Mouse (Mus musculus) thymus, adult 2 months (tissue): ENCODE data around the gene Gm5475. TPM values are rescaled to one million over a fixed set of nuclear protein-coding genes. Genes with fewer than 3 reads are reported as not detected.

ENCODE experiments used
- DNase-seq: peaks from one replicate; pipeline ENCODE4 v3.0.0; 2021
- H3K27ac ChIP-seq: fragments of 200-500 bp; 2 replicates; pipeline ENCODE4 v1.5.1; 2012; ENCODE audit warnings: low read length, control low read depth; ENCODE audit not compliant: control insufficient read depth, insufficient read depth
- H3K27me3 ChIP-seq: fragments of 200-500 bp; 2 replicates; pipeline ENCODE4 v1.6.1; 2012; ENCODE audit warnings: mild to moderate bottlenecking, low read length, moderate library complexity, mixed read lengths; ENCODE audit not compliant: control insufficient read depth, insufficient read depth
- H3K36me3 ChIP-seq: fragments of 200-500 bp; 2 replicates; pipeline ENCODE4 v1.6.1; 2012; ENCODE audit warnings: mild to moderate bottlenecking, low read length, moderate library complexity; ENCODE audit not compliant: control insufficient read depth, insufficient read depth
- H3K4me1 ChIP-seq: fragments of 200-500 bp; replicated peaks from 2 replicates; pipeline ENCODE4 v1.6.1; 2012; ENCODE audit warnings: low read length; ENCODE audit not compliant: control insufficient read depth, insufficient read depth
- H3K4me3 ChIP-seq: fragments of 200-500 bp; 2 replicates; pipeline ENCODE4 v1.5.1; 2012; ENCODE audit warnings: mild to moderate bottlenecking, low read length, control low read depth, moderate library complexity; ENCODE audit not compliant: control insufficient read depth, insufficient read depth
- CTCF ChIP-seq: fragments of 200-500 bp; IDR thresholded peaks from 2 replicates; pipeline ENCODE4 v1.5.1; 2012; ENCODE audit warnings: mild to moderate bottlenecking, control low read depth, low read length, moderate library complexity, borderline replicate concordance; ENCODE audit not compliant: control insufficient read depth, poor library complexity, insufficient read depth; ENCODE audit errors: extremely low read depth
- POLR2A ChIP-seq: fragments of 200-500 bp; IDR thresholded peaks from 2 replicates; pipeline ENCODE4 v1.6.1; 2012; ENCODE audit warnings: mild to moderate bottlenecking, low read length, control low read depth, moderate library complexity; ENCODE audit not compliant: control insufficient read depth, poor library complexity, insufficient read depth; ENCODE audit errors: extremely low read depth
- WGBS: fragments of 180-500 bp; shearing (Covaris S2); methylation state at CpG from one replicate; pipeline ENCODE4 v1.1.7; 2018; 5-methylcytosine and 5-hydroxymethylcytosine counted together
- polyA plus RNA-seq: library from polyadenylated mRNA; depleted of rRNA; stranded (reverse); fragments of >200 nt; gene quantifications from 2 replicates; pipeline ENCODE4 v1.2.3, GENCODE M21; 2012

Gm5475 gene
- polyA plus RNA-seq, 1 experiment: 0.05 TPM

DNA sequence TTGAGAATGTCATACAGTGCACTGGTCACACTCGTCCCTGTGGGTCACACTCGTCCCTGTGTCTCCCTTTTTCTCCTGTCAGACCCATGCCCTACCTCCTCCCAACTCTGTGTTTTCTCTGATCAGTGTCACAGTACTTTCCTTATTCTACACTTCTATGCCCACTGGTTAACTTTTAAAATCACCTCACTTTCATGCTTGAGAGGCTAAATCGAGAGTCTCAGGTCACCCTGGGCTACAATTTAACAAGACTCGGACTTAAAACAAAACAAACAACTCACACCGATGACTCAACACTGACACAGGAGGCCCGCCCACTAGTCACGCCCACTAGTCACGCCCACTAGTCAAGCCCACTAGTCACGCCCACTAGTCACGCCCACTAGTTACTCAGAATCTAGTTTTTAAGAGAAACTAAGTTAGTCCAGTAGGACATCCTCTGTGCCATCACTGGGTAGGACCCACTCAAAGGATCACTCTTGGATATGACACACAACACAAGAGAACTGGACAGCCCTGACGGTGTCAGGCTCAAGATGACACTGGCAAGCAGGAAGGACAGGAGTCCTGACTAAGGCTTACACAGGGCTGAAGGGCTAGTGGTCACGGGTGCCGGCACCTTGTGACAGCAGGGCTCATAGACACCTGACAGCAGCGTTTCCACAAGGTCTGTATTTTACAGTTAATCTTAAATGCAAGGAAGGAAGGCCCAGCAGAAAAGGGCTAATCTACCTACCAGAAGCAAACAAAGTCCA lies 10.9 kb upstream of the Gm5475 start:
- H3K4me3 ChIP-seq: no peak overlapping the region
- 88% methylated on average over 14 of the region's 14 CpGs for WGBS
- DNase-seq: no peak

GRCm38 (mm10) chr15:100411731-100412130 lies 10.2 kb upstream of the Gm5475 start:
- H3K4me3 ChIP-seq: no peak overlapping the region
- WGBS: 96% methylated on average over 5 of the region's 5 CpGs
- TF ChIP-seq POLR2A: no peak
- TF ChIP-seq CTCF: no peak
- H3K27me3 ChIP-seq: no peaks in the 10 kb centered on the region
- peaks cover 5% of the 10 kb centered on the region; the same call in 1 of the 2 replicates for H3K36me3 ChIP-seq
- no peak for DNase-seq
- H3K27ac ChIP-seq: no peak overlapping the region
- H3K4me1 ChIP-seq: peaks cover 25% of the 10 kb centered on the region

More for the DNA sequence above, 10.9 kb upstream of the Gm5475 start:
- peaks cover 5% of the 10 kb centered on the region; the same call in 1 of the 2 replicates for H3K36me3 ChIP-seq
- TF ChIP-seq CTCF (no peak), POLR2A (no peak)
- H3K27ac ChIP-seq: no peak overlapping the region
- no peaks in the 10 kb centered on the region for H3K27me3 ChIP-seq
- H3K4me1 ChIP-seq: peaks cover 21% of the 10 kb centered on the region

DNA sequence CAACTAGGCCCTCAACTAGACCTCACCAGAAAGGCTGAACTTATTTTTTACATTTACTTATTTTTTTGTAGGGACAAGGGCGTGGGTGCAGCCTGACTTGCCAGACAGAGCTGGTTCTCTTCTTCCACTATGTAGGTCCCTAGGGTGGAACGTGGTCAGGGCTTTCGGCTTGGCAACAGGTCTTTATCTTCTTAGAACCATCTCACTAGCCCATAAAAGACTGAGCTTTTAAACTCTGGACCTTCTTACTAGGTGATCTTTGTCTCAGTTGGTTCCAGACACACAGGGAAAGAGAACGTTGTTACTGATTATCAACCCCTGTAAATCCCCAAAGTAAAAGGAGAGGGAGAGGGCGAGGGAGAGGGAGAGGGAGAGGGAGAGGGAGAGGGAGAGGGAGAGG lies 8.6 kb upstream of the Gm5475 start:
- no peak for DNase-seq
- TF ChIP-seq CTCF: no peak
- H3K36me3 ChIP-seq: peaks cover 5% of the 10 kb centered on the region; the same call in 1 of the 2 replicates
- H3K27me3 ChIP-seq: no peaks in the 10 kb centered on the region
- 92% methylated on average over 4 of the region's 5 CpGs for WGBS
- H3K4me1 ChIP-seq: peaks cover 38% of the 10 kb centered on the region
- no peak overlapping the region for H3K4me3 ChIP-seq
- no peak overlapping the region for H3K27ac ChIP-seq

DNA sequence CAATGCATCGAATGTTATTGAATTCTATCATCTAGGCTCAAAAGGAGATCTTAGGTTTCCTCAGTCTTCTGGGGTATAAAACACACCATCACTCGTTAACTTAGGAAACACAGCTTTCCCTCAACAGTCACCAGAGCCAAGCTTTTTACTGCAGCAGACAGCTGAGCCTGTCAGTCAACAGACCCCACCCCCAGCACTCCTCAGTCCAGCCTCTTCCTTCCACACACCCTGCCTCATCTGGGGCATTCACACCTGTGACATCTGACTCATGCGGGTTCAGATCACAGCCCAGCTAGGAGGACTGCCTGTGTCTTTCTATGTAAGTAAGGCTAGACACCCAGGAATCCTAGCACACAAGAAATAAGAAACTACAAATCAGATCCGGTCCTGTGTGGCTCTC lies 7.9 kb upstream of the Gm5475 start:
- WGBS: 27% methylated on average over 4 of the region's 4 CpGs
- Histone ChIP-seq H3K4me3 (no peak overlapping the region), H3K27ac (no peak overlapping the region; the same call in 1 of the 2 replicates), H3K4me1 (peaks cover 38% of the 10 kb centered on the region), H3K27me3 (no peaks in the 10 kb centered on the region), H3K36me3 (0 out of 2 replicates have a peak, but pooled peaks cover 4% of the 10 kb centered on the region)
- TF ChIP-seq POLR2A (no peak), CTCF (no peak)
- DNase-seq: peak; percentile 74

- DNase-seq: no peak
- TF ChIP-seq CTCF (no peak), POLR2A (no peak)
- Histone ChIP-seq H3K36me3 (no peaks in the 10 kb centered on the region), H3K4me1 (peaks cover 46% of the 10 kb centered on the region), H3K27ac (no peak overlapping the region), H3K27me3 (no peaks in the 10 kb centered on the region), H3K4me3 (no peak overlapping the region)
- 96% methylated on average over 13 of the region's 13 CpGs for WGBS
Measured at GRCm38 (mm10) chr15:100414942-100415341, 7.0 kb upstream of the Gm5475 start.

DNA sequence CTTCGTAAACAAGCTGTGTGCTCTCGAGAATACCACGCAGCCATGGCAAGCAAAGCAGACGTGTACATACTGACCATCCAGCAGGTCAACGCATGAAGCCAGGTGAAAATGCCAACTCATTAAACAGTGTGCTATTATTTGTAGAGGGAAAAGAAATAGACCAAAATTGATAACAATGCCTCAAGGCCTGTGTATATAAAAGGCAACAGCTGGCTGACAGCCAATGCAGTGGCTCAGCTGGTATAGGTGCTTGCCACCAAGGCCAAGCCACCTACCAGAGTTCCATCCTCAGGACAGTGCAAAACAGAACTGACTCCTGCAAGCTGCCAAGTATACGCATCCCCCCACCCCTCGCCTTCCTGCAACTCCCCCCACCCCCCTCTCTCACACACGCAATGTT lies 6.3 kb upstream of the Gm5475 start:
- H3K36me3 ChIP-seq: no peaks in the 10 kb centered on the region

More for the DNA sequence above, 6.3 kb upstream of the Gm5475 start:
- no peak for DNase-seq
- TF ChIP-seq CTCF: no peak
- no peak for TF ChIP-seq POLR2A
- H3K27me3 ChIP-seq: no peaks in the 10 kb centered on the region
- no peak overlapping the region for H3K4me3 ChIP-seq
- WGBS: 89% methylated on average over 8 of the region's 8 CpGs
- no peak overlapping the region for H3K27ac ChIP-seq
- peaks cover 50% of the 10 kb centered on the region for H3K4me1 ChIP-seq
